Mouse (Mus musculus) thymus, postnatal 25 days (tissue): ENCODE data around the gene Adamtsl1.

ENCODE experiments used
- DNase-seq: peaks from one replicate; pipeline ENCODE4 v3.0.0; 2022

Adamtsl1 gene

GRCm38 (mm10) chr4:85677621-85678020 lies 163.6 kb downstream of the Adamtsl1 start:
- DNase-seq: no peak

- no peak for DNase-seq
These were observed 172.2 kb downstream of the Adamtsl1 start for GRCm38 (mm10) chr4:85686160-85686559.

- DNase-seq: no peak
These were observed 181.3 kb downstream of the Adamtsl1 start for GRCm38 (mm10) chr4:85695237-85695636.

GRCm38 (mm10) chr4:85707352-85708057 lies 193.5 kb downstream of the Adamtsl1 start:
- no peak for DNase-seq

- no peak for DNase-seq
These were observed 195.7 kb downstream of the Adamtsl1 start for GRCm38 (mm10) chr4:85709636-85710035.

DNA sequence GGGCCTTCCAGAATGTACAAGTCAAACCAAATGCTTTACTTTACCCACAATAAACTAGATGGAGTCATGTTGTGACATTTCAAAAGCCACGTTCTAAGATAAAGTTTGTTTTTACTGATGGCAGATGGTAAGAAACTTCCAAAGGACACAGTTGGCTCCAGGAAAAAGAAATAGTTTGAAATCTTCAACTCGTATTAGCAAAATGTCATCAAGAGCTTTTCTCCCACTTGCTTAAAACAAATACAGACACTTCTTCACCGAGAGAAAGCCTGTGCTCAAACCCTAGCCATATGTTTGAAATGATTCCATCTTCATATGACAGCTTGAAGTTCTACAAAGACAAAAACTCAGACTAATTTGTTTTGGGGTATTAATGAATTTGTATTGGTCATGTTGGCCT lies 211.0 kb downstream of the Adamtsl1 start:
- DNase-seq: no peak

DNA sequence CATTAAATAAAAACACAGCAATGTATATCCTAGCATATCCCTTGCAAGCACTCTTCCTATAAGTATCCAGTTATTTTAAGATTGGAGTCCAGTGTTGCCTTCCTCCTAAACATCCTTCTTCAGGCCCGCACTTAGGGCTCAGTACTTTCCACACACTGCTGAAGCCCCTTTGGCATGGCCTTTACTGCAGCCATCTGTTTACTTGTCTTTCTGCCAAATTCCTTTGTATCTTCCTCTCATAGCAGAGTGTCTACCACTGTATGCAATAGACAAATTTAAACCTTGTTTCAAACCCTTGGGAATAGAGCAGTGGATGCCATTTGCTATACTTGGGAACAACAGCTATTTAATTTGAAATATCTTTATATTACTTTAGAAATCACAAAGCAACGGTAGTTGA lies 213.8 kb downstream of the Adamtsl1 start:
- no peak for DNase-seq

DNA sequence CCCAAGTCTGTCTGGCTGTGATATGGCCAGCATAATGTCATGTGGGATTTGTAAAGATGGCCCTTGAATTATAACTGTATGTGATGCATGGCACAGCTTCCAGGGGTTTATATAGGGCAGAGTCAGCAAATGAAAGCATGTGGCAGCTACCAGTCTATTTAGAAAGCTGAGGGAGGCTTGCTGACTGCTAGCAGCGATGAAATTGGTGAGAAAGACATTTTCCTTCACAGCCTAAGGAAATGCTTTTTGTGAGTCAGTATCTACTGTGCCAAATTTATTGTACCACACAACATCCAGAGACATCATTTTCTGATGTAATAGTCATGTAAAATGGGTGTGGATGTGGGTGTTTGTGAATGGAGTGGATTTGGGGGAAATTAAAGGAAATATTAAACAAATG lies 214.4 kb downstream of the Adamtsl1 start:
- no peak for DNase-seq

- no peak for DNase-seq
These were observed 226.5 kb downstream of the Adamtsl1 start for GRCm38 (mm10) chr4:85740478-85740877.

- DNase-seq: no peak
These were observed 227.9 kb downstream of the Adamtsl1 start for GRCm38 (mm10) chr4:85741825-85742391.

GRCm38 (mm10) chr4:85743427-85743826 lies 229.5 kb downstream of the Adamtsl1 start:
- DNase-seq: no peak

DNA sequence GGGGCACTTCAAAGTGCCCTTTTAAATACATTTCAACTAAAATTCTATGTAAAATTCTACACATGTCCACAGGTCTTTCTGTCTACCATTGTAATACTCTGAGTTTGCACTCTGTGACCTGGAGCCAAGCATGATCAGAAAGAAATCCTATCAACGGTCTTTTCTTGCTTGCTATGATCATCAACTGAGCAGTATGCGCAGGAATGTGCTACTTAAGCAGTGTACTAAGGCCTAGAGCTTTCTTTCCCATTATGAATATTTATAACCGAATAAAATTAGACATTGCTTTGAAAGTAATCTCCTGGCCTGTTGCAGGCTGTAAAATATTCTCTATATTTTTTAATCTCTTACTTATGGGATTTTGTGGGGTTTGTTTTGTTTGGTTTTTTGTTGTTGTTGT lies 248.7 kb downstream of the Adamtsl1 start:
- no peak for DNase-seq

DNA sequence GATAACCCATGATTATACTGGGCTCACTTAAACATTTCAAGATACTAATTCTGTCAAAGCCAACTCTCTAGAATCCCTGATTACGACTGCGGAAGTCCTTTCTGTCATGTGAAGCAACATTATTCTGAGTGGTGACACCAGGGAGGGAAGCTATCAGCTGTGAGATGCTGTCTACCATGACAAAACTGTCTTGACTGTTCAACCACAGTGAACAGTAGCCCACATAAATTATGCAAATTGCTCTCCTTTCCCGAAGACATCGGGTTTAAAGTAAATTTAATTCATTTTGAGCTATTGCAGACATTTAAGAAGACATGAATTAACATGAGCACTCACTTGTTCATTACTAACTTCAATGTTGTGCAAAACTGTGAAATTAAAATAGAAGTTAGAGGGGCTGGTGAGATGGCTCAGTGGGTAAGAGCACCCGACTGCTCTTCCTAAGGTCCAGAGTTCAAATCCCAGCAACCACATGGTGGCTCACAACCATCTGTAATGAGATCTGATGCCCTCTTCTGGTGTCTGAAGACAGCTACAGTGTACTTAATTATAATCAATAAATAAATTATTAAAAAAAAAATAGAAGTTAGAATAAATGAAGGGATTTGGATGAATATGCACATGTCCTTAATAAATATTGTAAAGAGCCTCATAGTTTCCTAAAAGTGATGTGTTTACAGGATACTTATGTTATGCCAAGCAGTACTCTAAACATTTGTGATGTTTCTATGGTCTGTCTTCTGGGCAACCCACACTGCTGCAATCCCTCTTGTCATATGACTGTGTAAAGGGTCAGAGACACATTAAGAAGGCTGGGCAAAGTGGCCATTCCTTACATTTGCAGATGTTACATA lies 249.4 kb downstream of the Adamtsl1 start:
- DNase-seq: no peak

DNA sequence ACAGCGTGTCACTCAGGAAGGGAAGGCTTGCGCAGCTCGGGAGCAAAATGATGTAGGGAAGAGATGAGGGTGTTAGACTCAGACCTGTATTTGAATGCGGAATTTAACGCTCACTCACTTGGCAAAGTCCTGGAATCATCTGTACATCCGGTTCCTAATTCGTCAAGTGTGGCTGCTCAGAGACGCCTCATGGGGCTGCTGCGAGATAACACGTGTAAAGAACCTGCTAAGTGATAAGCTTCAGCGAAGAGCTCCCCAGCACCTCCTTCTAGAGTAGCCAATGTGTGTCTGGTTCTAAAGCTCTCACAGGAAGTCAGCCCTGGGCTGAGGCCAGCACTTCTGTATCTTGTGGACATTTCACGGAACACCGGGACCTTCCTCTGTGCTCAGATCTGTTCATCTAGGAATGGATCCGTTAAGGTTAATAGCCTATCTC lies 250.1 kb downstream of the Adamtsl1 start:
- DNase-seq: no peak

GRCm38 (mm10) chr4:85764476-85764875 lies 250.5 kb downstream of the Adamtsl1 start:
- DNase-seq: no peak

DNA sequence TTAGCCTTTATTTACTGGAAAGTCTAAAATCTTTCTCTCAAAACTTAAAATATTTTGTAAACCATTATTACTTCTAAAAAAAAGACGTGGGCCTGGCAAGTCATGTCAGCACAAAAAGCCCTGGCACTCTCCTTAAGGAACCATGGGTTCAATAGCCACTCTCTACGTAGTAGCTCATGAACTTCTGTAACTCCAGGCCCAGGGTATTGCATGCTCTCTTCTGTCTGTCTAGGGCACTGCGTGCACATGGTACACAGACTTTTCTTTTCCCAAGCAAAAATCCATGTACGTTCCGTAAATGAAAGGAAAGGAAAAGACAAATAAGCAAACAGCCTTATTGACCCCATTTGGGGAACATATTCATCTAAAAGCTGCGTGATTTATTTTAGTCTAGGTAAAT lies 253.7 kb downstream of the Adamtsl1 start:
- DNase-seq: no peak

DNA sequence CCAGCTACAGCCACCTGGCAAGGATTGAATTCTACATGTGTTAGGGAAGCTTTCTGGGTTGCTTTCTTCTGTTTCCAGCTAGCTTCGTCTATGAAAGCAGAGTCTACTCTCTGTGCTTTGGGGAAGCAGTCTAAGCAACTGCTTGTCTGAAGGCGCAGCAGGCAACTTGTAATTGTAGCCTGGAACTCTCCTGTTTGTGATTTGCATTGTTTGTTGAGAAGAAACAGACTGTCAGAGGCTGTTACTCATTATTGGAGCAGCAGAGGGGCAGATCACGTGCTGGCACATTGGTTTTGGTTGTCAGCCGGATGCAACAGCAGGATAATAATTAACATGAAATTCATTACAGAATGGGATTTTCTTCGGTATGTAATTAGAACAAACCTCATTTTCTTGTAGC lies 254.1 kb downstream of the Adamtsl1 start:
- DNase-seq: no peak

- no peak for DNase-seq
These were observed 268.5 kb downstream of the Adamtsl1 start for GRCm38 (mm10) chr4:85782511-85782910.

DNA sequence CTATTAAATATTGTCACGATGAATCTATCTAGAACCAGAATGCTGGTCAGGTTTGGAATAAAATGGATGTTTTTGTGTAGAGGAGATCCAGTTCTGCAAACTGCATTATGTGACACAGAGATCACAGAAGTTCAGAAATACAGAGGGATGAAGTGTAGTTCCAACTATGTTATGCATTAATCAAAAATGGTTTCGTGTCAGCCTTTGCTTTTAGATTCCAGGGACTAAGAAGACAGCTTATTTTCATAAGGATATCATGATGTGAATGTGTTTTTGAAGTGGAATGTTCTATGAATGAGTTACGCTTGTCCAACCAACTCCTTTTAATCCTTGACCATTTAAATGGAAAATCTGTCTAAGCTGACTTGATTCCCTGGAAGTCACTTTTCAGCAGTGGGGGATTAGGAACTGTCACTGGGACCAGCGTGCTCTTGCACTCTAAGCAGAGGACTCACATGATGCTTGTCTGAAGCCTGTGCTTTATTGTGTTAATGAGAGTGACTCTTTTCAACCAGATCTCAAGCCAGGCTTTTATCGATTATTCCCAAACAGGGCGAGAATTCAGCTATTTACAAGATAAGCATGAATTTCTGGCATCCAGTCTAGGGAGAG lies 269.9 kb downstream of the Adamtsl1 start:
- no peak for DNase-seq

- no peak for DNase-seq
These were observed 270.5 kb downstream of the Adamtsl1 start for GRCm38 (mm10) chr4:85784428-85784827.

GRCm38 (mm10) chr4:85790226-85790625 lies 276.3 kb downstream of the Adamtsl1 start:
- DNase-seq: no peak

GRCm38 (mm10) chr4:85801805-85802204 lies 287.8 kb downstream of the Adamtsl1 start:
- peak; percentile 16 for DNase-seq

DNA sequence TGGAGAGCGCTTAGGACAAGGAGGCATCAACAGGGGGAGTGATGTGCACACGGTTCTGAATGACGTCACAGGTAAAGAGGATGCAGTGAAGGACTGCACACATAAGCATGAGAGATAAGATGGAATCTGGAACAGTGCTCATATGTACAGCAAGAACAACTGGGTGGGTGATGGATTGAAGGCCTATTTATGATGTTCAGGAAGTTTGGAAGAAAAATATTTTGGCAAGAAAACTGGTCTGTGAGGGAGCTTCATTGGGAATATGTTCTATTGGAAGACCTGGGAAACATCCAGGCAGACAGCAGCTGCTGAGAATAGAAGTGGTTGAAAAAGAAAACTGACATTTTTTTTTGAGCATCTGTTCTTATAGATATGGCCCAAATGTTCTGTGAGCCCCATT lies 300.4 kb downstream of the Adamtsl1 start:
- DNase-seq: no peak
